Mouse (Mus musculus) ES-E14 (cell line): ENCODE data around the gene Hivep3. TPM values are rescaled to one million over a fixed set of nuclear protein-coding genes. Genes with fewer than 3 reads are reported as not detected.

Source experiments
- DNase-seq: peaks from one replicate; pipeline ENCODE4 v3.0.0-alpha.2; 2013; ENCODE audit warnings: low read depth, low spot score
- H3K27ac ChIP-seq: 2 replicates; pipeline ENCODE4 v1.5.1; 2012; ENCODE audit warnings: low read depth, mild to moderate bottlenecking, low read length, moderate library complexity, mixed read lengths; ENCODE audit not compliant: poor library complexity, insufficient read depth, severe bottlenecking
- H3K36me3 ChIP-seq: 2 replicates; pipeline ENCODE4 v1.6.1; 2012; ENCODE audit warnings: mild to moderate bottlenecking, low read length, moderate library complexity, mixed read lengths; ENCODE audit not compliant: control insufficient read depth, poor library complexity, insufficient read depth, severe bottlenecking
- H3K4me1 ChIP-seq, 2 experiments: fragments of 150-350 bp in 1 of 2; sonication (generic) in 1 of 2; 2 replicates each; pipeline ENCODE4 v1.6.1; 2012; ENCODE audit warnings: low read length in 2 of 2, mild to moderate bottlenecking in 1 of 2, mixed read lengths in 1 of 2; ENCODE audit not compliant: control insufficient read depth in 2 of 2, insufficient read depth in 2 of 2, poor library complexity in 1 of 2
- H3K4me3 ChIP-seq, 2 experiments: fragments of 150-350 bp in 1 of 2; sonication (generic) in 1 of 2; 2 replicates each; pipeline ENCODE4 v1.5.1; 2012; ENCODE audit warnings: low read length in 2 of 2, low read depth in 1 of 2, mild to moderate bottlenecking in 1 of 2, mixed read lengths in 1 of 2; ENCODE audit not compliant: insufficient read depth in 1 of 2, poor library complexity in 1 of 2, severe bottlenecking in 1 of 2
- H3K9ac ChIP-seq: 2 replicates; pipeline ENCODE4 v1.6.1; 2012; ENCODE audit warnings: low read depth, mild to moderate bottlenecking, low read length, mixed read lengths; ENCODE audit not compliant: poor library complexity, insufficient read depth, severe bottlenecking
- H3K9me3 ChIP-seq: fragments of 150-350 bp; sonication (generic); 2 replicates; pipeline ENCODE4 v1.6.1; 2012; ENCODE audit warnings: low read depth, mild to moderate bottlenecking, low read length; ENCODE audit not compliant: control insufficient read depth, insufficient read depth
- CHD2 ChIP-seq: IDR thresholded peaks from 2 replicates; pipeline ENCODE4 v1.6.1; 2014; ENCODE audit warnings: mild to moderate bottlenecking, low read depth, low read length, inconsistent platforms
- HCFC1 ChIP-seq: IDR thresholded peaks from 2 replicates; pipeline ENCODE4 v1.6.1; 2012; ENCODE audit warnings: low read length, inconsistent platforms, borderline replicate concordance; ENCODE audit not compliant: insufficient read depth
- MAFK ChIP-seq: IDR thresholded peaks from 2 replicates; pipeline ENCODE4 v1.6.1; 2014; ENCODE audit warnings: mild to moderate bottlenecking, low read depth, low read length, inconsistent platforms; ENCODE audit not compliant: insufficient read depth
- ZC3H11A ChIP-seq: IDR thresholded peaks from 2 replicates; pipeline ENCODE4 v1.6.1; 2012; ENCODE audit warnings: low read depth, mild to moderate bottlenecking, inconsistent platforms, low read length, borderline replicate concordance
- ZNF384 ChIP-seq: IDR thresholded peaks from 2 replicates; pipeline ENCODE4 v1.6.1; 2012; ENCODE audit warnings: low read depth, low read length, inconsistent platforms
- in situ Hi-C, 2 experiments: fragments of 600-800 bp; cut with MboI; formaldehyde crosslinking; loops; one replicate each; pipeline ENCODE4 v1.15.1; 2025; ENCODE audit warnings: low sequenced_read_pairs in 2 of 2, inconsistent platforms in 1 of 2; ENCODE audit not compliant: unreplicated experiment in 2 of 2
- total RNA-seq: library from RNA; depleted of rRNA; stranded (reverse); fragments of 300-350 nt; gene quantifications from 2 replicates; pipeline ENCODE4 v1.2.3, GENCODE M21; 2012

The Hivep3 gene
- total RNA-seq, 1 experiment: 1.4 TPM

- H3K9me3 ChIP-seq: no peaks in the 10 kb centered on the region
- H3K27ac ChIP-seq: no peak overlapping the region
- H3K4me3 ChIP-seq: no peak overlapping the region
- no peak overlapping the region for H3K9ac ChIP-seq
- in situ Hi-C loops: no loop called here
- no peaks in the 10 kb centered on the region for H3K4me1 ChIP-seq
- no peak for DNase-seq
- TF ChIP-seq ZNF384: no peak
- no peak for TF ChIP-seq MAFK
- no peak for TF ChIP-seq ZC3H11A
- no peaks in the 10 kb centered on the region for H3K36me3 ChIP-seq
These were observed 148.8 kb downstream of the Hivep3 start for GRCm38 (mm10) chr4:119882401-119882800.

- H3K9me3 ChIP-seq: no peaks in the 10 kb centered on the region
- no peaks in the 10 kb centered on the region for H3K36me3 ChIP-seq
- no peak overlapping the region for H3K9ac ChIP-seq
- in situ Hi-C loops: no loop called here
- TF ChIP-seq MAFK (no peak), CHD2 (no peak), ZNF384 (no peak), HCFC1 (no peak), ZC3H11A (no peak)
- no peak overlapping the region for H3K4me3 ChIP-seq
- no peak overlapping the region for H3K27ac ChIP-seq
- H3K4me1 ChIP-seq: no peaks in the 10 kb centered on the region
- DNase-seq: no peak
These were observed 149.2 kb downstream of the Hivep3 start for GRCm38 (mm10) chr4:119882814-119883213.

- no peak overlapping the region for H3K27ac ChIP-seq
- H3K9ac ChIP-seq: no peak overlapping the region
- H3K9me3 ChIP-seq: no peaks in the 10 kb centered on the region
- H3K36me3 ChIP-seq: no peaks in the 10 kb centered on the region
- H3K4me1 ChIP-seq: no peaks in the 10 kb centered on the region
- no peak overlapping the region for H3K4me3 ChIP-seq
- no peak for TF ChIP-seq CHD2
- TF ChIP-seq MAFK: no peak
- TF ChIP-seq ZC3H11A: no peak
- no peak for TF ChIP-seq HCFC1
- TF ChIP-seq ZNF384: no peak
- in situ Hi-C loops: no loop called here
- no peak for DNase-seq
These were observed 153.0 kb downstream of the Hivep3 start for GRCm38 (mm10) chr4:119886621-119887020.

GRCm38 (mm10) chr4:119887523-119888177 lies 154.1 kb downstream of the Hivep3 start:
- in situ Hi-C loops: no loop called here
- no peaks in the 10 kb centered on the region for H3K36me3 ChIP-seq
- no peak for TF ChIP-seq CHD2
- TF ChIP-seq HCFC1: no peak
- TF ChIP-seq ZNF384: no peak
- TF ChIP-seq MAFK: no peak
- TF ChIP-seq ZC3H11A: no peak
- no peaks in the 10 kb centered on the region for H3K9me3 ChIP-seq
- no peak overlapping the region for H3K27ac ChIP-seq
- H3K4me1 ChIP-seq: no peaks in the 10 kb centered on the region
- DNase-seq: no peak
- H3K9ac ChIP-seq: no peak overlapping the region
- no peak overlapping the region for H3K4me3 ChIP-seq

GRCm38 (mm10) chr4:119889760-119890159 lies 156.2 kb downstream of the Hivep3 start:
- Histone ChIP-seq H3K36me3 (no peaks in the 10 kb centered on the region), H3K27ac (no peak overlapping the region), H3K9ac (no peak overlapping the region), H3K4me3 (no peak overlapping the region), H3K9me3 (no peaks in the 10 kb centered on the region), H3K4me1 (no peaks in the 10 kb centered on the region)
- no peak for TF ChIP-seq ZC3H11A
- TF ChIP-seq MAFK: no peak
- no peak for TF ChIP-seq CHD2
- TF ChIP-seq HCFC1: no peak
- no peak for TF ChIP-seq ZNF384
- in situ Hi-C loops: no loop called here
- no peak for DNase-seq
